Mouse (Mus musculus): ENCODE results near the gene Lama5. TPM values are rescaled to one million over a fixed set of nuclear protein-coding genes. Genes with fewer than 3 reads are reported as not detected.
A peak's percentile ranks its signal among the peaks of the same experiment; 100 is the strongest.
"Not testable (repeated sequence)": the region's sequence is repeated elsewhere in the genome, so short reads cannot be mapped to it uniquely, and the experiment has no call there.

The Lama5 gene
- polyA plus RNA-seq, 1 experiment: 0.12 TPM

DNA sequence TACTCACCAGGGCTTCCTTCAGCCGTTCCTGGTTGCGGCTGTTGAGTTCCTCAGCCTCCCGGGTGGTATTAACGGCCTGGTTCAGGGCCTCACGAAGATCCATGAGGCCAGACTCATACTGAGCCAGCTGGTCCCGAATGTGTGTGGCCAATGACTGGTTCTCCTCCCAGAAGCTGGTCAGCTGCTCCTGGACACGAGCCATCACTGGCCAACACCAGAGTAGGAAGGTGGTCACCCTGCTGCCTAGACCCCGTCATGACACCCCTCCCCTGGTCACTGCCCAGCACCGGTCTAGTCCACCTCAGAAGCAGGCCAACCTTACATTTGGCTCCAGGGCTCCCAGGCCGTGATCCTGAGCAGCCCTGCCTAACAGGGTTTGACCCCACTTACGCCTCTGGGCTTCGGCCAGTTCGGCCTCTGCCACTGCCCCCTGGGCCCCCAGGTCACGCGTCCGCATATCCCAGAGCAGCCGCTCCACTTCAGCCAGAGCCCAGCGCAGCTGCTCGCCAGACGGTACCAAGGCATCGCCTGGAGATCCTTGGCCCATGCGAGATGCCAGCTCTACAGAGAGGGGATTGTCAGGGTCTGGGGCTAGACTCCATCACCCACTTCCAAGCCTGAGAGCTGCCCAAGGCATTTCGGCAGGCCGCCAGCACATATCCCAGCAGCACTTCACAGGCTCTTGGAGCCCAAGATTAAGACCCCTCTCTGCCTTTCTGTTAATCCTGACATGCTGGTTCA lies 41.5 kb downstream of the Lama5 start:
- H3K4me1 ChIP-seq (ENCODE audit: control insufficient read depth, insufficient read depth, low read length): no peaks in the 10 kb centered on the region
- TF ChIP-seq CTCF (IDR thresholded peaks at IDR 0.05; ENCODE audit: low read depth, low read length) (no peak), POLR2A (IDR thresholded peaks at IDR 0.05; ENCODE audit: borderline replicate concordance, low read depth, low read length) (no peak)

DNA sequence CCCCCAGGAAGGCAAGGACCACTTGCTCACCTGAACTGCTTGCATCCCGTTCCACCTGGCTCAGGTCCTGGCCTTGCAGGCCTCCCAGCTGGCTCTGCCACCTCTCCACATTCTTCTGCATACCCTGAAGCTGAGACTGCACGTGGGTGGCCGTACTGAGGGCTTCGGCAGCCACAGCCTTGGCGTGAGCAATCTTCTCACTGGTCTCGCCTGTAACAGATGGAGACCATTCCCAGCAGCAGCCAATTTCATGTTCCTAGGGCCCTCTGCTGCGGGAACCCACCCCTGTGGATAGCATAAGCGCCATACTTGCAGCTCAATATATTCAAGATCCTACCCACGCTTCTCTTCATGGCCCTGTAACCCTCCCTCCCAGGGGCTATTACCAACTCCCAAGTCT lies 44.1 kb downstream of the Lama5 start:
- H3K4me3 ChIP-seq (ENCODE audit: insufficient read depth, low read length): no peak overlapping the region
- no peaks in the 10 kb centered on the region for H3K4me1 ChIP-seq (ENCODE audit: control insufficient read depth, insufficient read depth, low read length)
- no peak overlapping the region for H3K27ac ChIP-seq (ENCODE audit: insufficient read depth, low read depth, low read length)
- TF ChIP-seq POLR2A (IDR thresholded peaks at IDR 0.05; ENCODE audit: borderline replicate concordance, low read depth, low read length) (no peak), CTCF (IDR thresholded peaks at IDR 0.05; ENCODE audit: low read depth, low read length) (no peak)

More for the DNA sequence above, 41.5 kb downstream of the Lama5 start:
- Histone ChIP-seq H3K4me3 (ENCODE audit: insufficient read depth, low read length) (no peak overlapping the region), H3K27ac (ENCODE audit: insufficient read depth, low read depth, low read length) (no peak overlapping the region)

DNA sequence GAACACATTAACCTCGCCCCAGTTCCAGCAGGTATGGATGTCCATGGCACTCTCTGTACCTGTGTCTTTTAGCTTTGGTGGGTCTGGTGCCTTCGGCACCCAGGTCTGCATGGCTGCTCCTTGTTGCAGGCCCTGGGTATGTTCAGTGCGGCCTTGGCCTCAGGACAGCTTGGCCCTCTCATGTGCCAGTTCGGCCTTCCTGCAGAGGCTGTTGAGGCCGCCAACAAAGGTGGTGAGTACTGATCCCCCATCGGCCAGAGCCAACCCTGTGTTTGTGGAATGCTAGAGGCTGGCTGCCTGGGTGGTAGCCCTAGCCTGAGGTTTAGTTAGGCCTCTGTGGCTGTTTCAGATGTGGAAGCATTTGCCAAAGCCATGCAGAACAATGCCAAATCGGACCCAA lies 49.9 kb downstream of the Lama5 start:
- H3K27ac ChIP-seq (ENCODE audit: insufficient read depth, low read depth, low read length): no peak overlapping the region
- TF ChIP-seq CTCF (IDR thresholded peaks at IDR 0.05; ENCODE audit: low read depth, low read length) (no peak), POLR2A (IDR thresholded peaks at IDR 0.05; ENCODE audit: borderline replicate concordance, low read depth, low read length) (no peak)
- peaks cover 3% of the 10 kb centered on the region for H3K4me1 ChIP-seq (ENCODE audit: control insufficient read depth, insufficient read depth, low read length)
- H3K4me3 ChIP-seq (ENCODE audit: insufficient read depth, low read length): no peak overlapping the region

DNA sequence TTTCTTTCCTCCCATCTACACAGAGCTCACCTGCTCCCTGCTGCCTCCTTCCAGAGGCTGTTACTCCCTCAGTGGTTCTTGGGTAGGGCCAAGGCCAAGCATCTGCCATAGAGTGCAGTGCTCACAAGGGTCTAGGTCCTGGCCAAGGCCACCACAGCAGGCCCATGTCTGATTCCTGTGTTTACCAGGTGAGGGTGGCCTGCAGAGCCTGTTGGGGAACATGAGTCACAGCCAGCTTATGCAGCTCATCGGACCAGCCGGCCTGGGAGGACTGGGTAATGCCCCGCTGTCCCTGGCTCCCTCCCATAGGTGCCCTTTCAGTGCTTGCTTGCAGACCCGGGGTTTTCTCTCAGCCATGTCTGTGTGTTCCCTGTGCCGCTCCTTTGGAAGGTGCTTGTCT lies 51.5 kb downstream of the Lama5 start:
- TF ChIP-seq CTCF (IDR thresholded peaks at IDR 0.05; ENCODE audit: low read depth, low read length) (no peak), POLR2A (IDR thresholded peaks at IDR 0.05; ENCODE audit: borderline replicate concordance, low read depth, low read length) (no peak)

DNA sequence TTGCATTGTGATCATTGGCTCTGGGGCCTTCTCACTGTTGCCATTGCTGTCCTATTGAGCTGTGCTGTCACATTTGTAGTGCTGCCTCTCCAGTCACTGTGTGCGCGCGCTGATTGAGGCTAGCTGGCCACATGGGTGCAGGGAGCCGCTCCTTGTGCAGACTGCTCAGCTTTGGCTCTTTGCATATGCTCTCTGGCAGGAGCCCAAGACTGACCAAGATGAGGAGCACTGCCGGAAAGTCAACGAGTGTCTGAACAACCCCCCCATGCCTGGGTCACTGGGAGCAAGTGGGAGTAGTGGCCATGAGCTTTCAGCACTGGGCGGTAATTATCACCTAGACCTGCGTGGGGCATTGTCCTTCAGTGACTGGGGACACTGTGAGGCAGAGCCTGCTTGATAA lies 51.9 kb downstream of the Lama5 start:
- H3K4me1 ChIP-seq (ENCODE audit: control insufficient read depth, insufficient read depth, low read length); H3K27ac ChIP-seq (ENCODE audit: insufficient read depth, low read depth, low read length); H3K4me3 ChIP-seq (ENCODE audit: insufficient read depth, low read length): not testable (repeated sequence)

More for the DNA sequence above, 51.5 kb downstream of the Lama5 start:
- Histone ChIP-seq H3K4me3 (ENCODE audit: insufficient read depth, low read length) (no peak overlapping the region), H3K4me1 (ENCODE audit: control insufficient read depth, insufficient read depth, low read length) (peaks cover 7% of the 10 kb centered on the region), H3K27ac (ENCODE audit: insufficient read depth, low read depth, low read length) (no peak overlapping the region)

GRCm38 (mm10) chr2:180173163-180173562 lies 52.5 kb downstream of the Lama5 start:
- peak overlapping the region; percentile 91 for H3K4me3 ChIP-seq (ENCODE audit: insufficient read depth, low read length)
- no peak for TF ChIP-seq POLR2A (IDR thresholded peaks at IDR 0.05; ENCODE audit: borderline replicate concordance, low read depth, low read length)
- TF ChIP-seq CTCF (IDR thresholded peaks at IDR 0.05; ENCODE audit: low read depth, low read length): no peak
- no peak overlapping the region for H3K27ac ChIP-seq (ENCODE audit: insufficient read depth, low read depth, low read length)
- H3K4me1 ChIP-seq (ENCODE audit: control insufficient read depth, insufficient read depth, low read length): peaks cover 7% of the 10 kb centered on the region

GRCm38 (mm10) chr2:180172152-180172551 lies 53.5 kb downstream of the Lama5 start:
- Histone ChIP-seq H3K27ac (ENCODE audit: insufficient read depth, low read depth, low read length) (no peak overlapping the region), H3K4me3 (ENCODE audit: insufficient read depth, low read length) (peak overlapping the region; percentile 91), H3K4me1 (ENCODE audit: control insufficient read depth, insufficient read depth, low read length) (peaks cover 7% of the 10 kb centered on the region)
- TF ChIP-seq POLR2A (IDR thresholded peaks at IDR 0.05; ENCODE audit: borderline replicate concordance, low read depth, low read length): no peak
- no peak for TF ChIP-seq CTCF (IDR thresholded peaks at IDR 0.05; ENCODE audit: low read depth, low read length)

DNA sequence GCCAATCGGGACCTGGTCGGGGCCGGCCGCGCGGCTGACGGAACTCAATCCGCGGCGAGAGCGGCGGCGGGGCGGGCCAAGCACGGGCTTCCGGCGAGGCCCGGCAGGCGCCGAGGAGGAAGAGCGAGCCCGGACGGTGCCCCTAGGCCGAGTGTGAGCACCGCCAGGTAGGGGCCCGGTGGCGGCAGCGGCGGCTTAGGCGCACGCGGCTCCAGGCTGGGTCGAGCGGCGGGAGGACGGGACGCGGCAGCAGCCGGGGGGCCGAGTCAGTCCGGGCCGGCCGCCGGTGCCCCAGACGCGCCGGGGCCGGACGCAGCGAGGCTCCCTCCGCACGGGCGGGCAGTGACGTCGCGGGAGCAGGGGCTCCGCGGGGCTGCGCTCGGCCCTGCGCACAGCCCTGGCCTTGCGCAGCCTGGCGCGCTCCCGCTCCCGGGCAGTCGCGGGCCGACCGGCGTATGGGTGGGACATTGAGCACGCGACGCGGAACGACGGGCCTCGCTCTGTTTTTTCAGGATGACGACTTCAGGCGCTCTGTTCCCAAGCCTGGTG lies 54.1 kb downstream of the Lama5 start:
- Histone ChIP-seq H3K4me3 (ENCODE audit: insufficient read depth, low read length) (peak overlapping the region; percentile 91), H3K4me1 (ENCODE audit: control insufficient read depth, insufficient read depth, low read length) (peaks cover 7% of the 10 kb centered on the region), H3K27ac (ENCODE audit: insufficient read depth, low read depth, low read length) (peak overlapping the region; percentile 64)
- TF ChIP-seq POLR2A (IDR thresholded peaks at IDR 0.05; ENCODE audit: borderline replicate concordance, low read depth, low read length): no peak
- no peak for TF ChIP-seq CTCF (IDR thresholded peaks at IDR 0.05; ENCODE audit: low read depth, low read length)

GRCm38 (mm10) chr2:180170806-180171521 lies 54.7 kb downstream of the Lama5 start, which contains the start of gene Adrm1:
Adrm1 (plus strand) TSS chr2:180171485.
- Histone ChIP-seq H3K4me1 (ENCODE audit: control insufficient read depth, insufficient read depth, low read length) (peaks cover 7% of the 10 kb centered on the region), H3K27ac (ENCODE audit: insufficient read depth, low read depth, low read length) (peak within 1 kb of the TSS; percentile 64), H3K4me3 (ENCODE audit: insufficient read depth, low read length) (peak within 1 kb of the TSS; percentile 91)
- TF ChIP-seq POLR2A (IDR thresholded peaks at IDR 0.05; ENCODE audit: borderline replicate concordance, low read depth, low read length) (no peak), CTCF (IDR thresholded peaks at IDR 0.05; ENCODE audit: low read depth, low read length) (peak; percentile 89)

All from bone marrow macrophage, adult 2 months (primary cell).